Mouse (Mus musculus): Measurements from ENCODE around the gene Exd2. TPM values are rescaled to one million over a fixed set of nuclear protein-coding genes. Genes with fewer than 3 reads are reported as not detected.
A peak's percentile ranks its signal among the peaks of the same experiment; 100 is the strongest.

Exd2 gene
- polyA plus RNA-seq, 1 experiment from 2014 or later = 30.1 TPM

DNA sequence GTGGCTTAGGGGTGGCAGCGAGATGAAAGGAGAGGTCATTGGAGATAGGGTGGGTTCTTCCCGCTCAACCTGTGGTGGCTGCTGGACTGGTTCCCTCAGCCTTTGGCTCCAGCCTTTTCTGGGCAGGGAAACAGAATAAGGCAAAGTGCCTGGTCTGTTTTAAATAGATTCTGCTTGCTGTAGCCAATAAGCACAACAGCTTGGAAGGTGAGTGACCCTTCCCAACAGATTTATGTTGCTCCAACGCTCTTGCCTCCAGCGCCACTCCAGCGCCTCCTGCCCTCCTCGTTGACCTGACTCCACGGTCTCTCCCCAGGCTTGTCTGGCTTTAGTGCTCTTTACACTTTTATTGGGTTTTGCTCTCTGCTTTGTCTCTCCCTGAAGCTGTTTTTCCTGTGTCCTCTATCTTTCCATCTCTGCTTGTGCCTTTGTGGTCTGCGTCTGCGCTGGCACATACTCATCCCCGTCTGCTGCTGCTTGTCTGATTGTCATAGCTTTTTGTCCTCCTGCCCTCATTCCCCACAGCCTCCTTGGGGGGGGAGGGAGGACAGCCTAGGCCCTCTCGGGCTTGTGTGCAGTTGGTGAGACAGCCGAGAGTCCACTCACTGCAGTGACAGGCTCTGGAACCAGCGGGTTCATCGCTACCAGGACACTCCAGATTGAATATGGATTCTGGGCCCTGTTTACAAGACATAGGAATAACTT lies 44.3 kb downstream of the Exd2 start:
- Histone ChIP-seq H3K36me3 (ENCODE audit: control insufficient read depth, insufficient read depth, low read length) (no peaks in the 10 kb centered on the region), H3K9ac (ENCODE audit: low read length) (no peak overlapping the region), H3K27me3 (ENCODE audit: control insufficient read depth, insufficient read depth, low read length) (no peaks in the 10 kb centered on the region), H3K4me1 (ENCODE audit: control insufficient read depth, insufficient read depth, low read length) (0 out of 2 replicates have a peak, but pooled peaks cover 10% of the 10 kb centered on the region), H3K9me3 (ENCODE audit: control insufficient read depth, low read length) (no peaks in the 10 kb centered on the region), H3K27ac (replicated peaks; ENCODE audit: low read depth, low read length) (no peak overlapping the region), H3K4me2 (ENCODE audit: low read depth, severe bottlenecking) (no peak overlapping the region), H3K4me3 (ENCODE audit: low read depth, low read length) (no peak overlapping the region)
- DNase-seq (ENCODE audit: low spot score) (no peak), ATAC-seq (ENCODE audit: insufficient number of reproducible peaks, low FRiP score, low TSS enrichment, low read depth) (no peak)
- WGBS = 36% methylated on average over 14 of the region's 14 CpGs

DNA sequence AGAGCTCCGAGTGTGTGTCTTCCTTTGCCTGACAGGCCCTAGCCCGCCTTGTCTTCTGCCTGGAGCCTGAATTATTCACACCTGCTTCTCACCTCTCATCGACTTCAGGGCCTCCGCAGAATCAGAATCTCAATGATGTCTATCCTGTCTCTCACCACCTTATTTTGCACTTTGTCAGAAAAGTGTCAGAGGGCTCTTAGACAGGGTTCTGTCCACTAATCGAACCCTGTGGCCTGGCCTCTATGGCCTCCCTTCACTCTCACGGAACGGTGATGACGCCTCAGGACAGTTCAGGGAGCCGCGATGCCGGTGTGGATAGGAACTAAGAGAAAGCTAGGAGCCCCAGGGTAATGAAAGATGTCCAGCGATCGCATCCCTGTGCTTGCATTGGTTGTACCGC lies 55.1 kb downstream of the Exd2 start, which contains the start of gene Galnt16:
TSS of gene Galnt16 (plus strand) at position 301 of the 400 bp plus-strand sequence.
- Histone ChIP-seq H3K4me2 (ENCODE audit: low read depth, severe bottlenecking) (peak within 1 kb of the TSS; percentile 95), H3K9ac (ENCODE audit: low read length) (peak within 1 kb of the TSS; percentile 63), H3K4me3 (ENCODE audit: low read depth, low read length) (peak within 1 kb of the TSS; percentile 69), H3K27ac (replicated peaks; ENCODE audit: low read depth, low read length) (no peak within 1 kb of the TSS), H3K36me3 (ENCODE audit: control insufficient read depth, insufficient read depth, low read length) (no peaks in the 10 kb centered on the region), H3K4me1 (ENCODE audit: control insufficient read depth, insufficient read depth, low read length) (peaks cover 3% of the 10 kb centered on the region; the same call in 1 of the 2 replicates), H3K9me3 (ENCODE audit: control insufficient read depth, low read length) (no peaks in the 10 kb centered on the region), H3K27me3 (ENCODE audit: control insufficient read depth, insufficient read depth, low read length) (peaks cover 53% of the 10 kb centered on the region)
- WGBS = 4% methylated on average over 14 of the region's 14 CpGs
- no peak for ATAC-seq (ENCODE audit: insufficient number of reproducible peaks, low FRiP score, low TSS enrichment, low read depth)
- DNase-seq (ENCODE audit: low spot score) = no peak

DNA sequence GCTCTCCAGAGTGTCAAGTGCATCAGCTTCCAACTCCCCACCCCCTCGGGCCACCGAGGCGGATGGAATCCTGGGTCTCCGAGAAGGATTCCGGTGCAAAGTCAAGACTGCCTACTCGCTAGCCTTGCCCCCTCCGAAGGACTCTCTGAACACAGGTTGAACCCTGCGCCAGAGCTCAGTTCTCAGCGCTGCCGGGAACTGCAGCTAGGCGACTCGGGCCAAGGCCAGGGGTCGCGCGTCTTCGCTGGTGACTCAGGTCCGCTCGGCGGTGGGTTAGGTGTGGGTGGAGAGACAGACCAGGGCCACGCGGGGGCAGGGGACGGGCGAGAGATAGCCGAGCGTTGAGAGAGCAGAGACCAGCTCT lies 55.5 kb downstream of the Exd2 start:
- Histone ChIP-seq H3K27me3 (ENCODE audit: control insufficient read depth, insufficient read depth, low read length) (peaks cover 53% of the 10 kb centered on the region), H3K27ac (replicated peaks; ENCODE audit: low read depth, low read length) (no peak overlapping the region), H3K4me3 (ENCODE audit: low read depth, low read length) (peak overlapping the region; percentile 69), H3K9ac (ENCODE audit: low read length) (peak overlapping the region; percentile 63; the same call in 1 of the 2 replicates), H3K9me3 (ENCODE audit: control insufficient read depth, low read length) (no peaks in the 10 kb centered on the region), H3K4me2 (ENCODE audit: low read depth, severe bottlenecking) (peak overlapping the region; percentile 95), H3K36me3 (ENCODE audit: control insufficient read depth, insufficient read depth, low read length) (no peaks in the 10 kb centered on the region), H3K4me1 (ENCODE audit: control insufficient read depth, insufficient read depth, low read length) (peaks cover 3% of the 10 kb centered on the region; the same call in 1 of the 2 replicates)
- WGBS = 0% methylated on average over 25 of the region's 25 CpGs
- ATAC-seq (ENCODE audit: insufficient number of reproducible peaks, low FRiP score, low TSS enrichment, low read depth) (no peak), DNase-seq (ENCODE audit: low spot score) (peak; percentile 76)

DNA sequence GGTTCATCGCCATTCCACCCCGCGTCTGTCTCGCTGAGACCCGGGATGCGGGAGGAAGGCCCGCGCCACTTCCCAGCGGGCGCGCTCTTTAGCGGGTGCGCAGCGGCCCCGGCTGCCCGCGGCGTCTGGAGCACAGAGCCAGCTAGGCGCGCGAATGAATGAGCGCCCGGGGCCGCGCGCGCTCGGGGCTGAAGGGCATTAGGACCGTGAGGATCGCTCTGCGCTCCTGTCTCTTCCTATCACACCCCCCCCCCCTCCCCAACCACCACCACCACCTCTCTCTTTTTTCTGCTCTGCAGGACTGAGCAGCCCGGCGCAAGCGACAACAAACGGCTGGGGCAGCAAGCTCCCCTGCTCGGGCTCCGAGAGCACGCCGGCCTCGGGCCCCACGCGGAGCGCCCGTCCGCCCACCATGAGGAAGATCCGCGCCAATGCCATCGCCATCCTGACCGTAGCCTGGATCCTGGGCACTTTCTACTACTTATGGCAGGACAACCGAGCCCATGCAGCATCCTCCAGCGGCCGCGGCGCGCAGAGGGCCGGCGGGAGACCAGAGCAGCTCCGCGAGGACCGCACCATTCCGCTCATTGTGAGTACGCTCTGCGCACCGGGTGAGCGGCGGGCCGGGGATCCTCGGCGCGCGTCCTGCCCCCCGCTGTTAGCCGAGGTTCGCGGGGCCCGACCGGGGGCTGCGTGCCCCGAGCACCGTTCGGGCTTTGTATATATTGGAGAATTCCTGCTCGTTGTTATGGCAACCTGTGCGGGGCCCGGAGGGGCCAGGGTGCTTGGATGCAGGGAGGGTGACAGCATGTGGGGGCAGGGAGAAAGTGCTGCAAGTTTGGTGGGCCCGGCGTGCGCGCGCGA lies 56.1 kb downstream of the Exd2 start:
- Histone ChIP-seq H3K9ac (ENCODE audit: low read length) (peak overlapping the region; percentile 63), H3K9me3 (ENCODE audit: control insufficient read depth, low read length) (no peaks in the 10 kb centered on the region), H3K4me3 (ENCODE audit: low read depth, low read length) (peak overlapping the region; percentile 69), H3K4me1 (ENCODE audit: control insufficient read depth, insufficient read depth, low read length) (peaks cover 3% of the 10 kb centered on the region; the same call in 1 of the 2 replicates), H3K27me3 (ENCODE audit: control insufficient read depth, insufficient read depth, low read length) (peaks cover 53% of the 10 kb centered on the region), H3K4me2 (ENCODE audit: low read depth, severe bottlenecking) (peak overlapping the region; percentile 95), H3K27ac (replicated peaks; ENCODE audit: low read depth, low read length) (no peak overlapping the region), H3K36me3 (ENCODE audit: control insufficient read depth, insufficient read depth, low read length) (no peaks in the 10 kb centered on the region)
- ATAC-seq (ENCODE audit: insufficient number of reproducible peaks, low FRiP score, low TSS enrichment, low read depth) = peak; percentile 58; the same call in 1 of the 2 replicates
- DNase-seq (ENCODE audit: low spot score) = no peak
- WGBS = under 1% methylated on average over 80 of the region's 90 CpGs

DNA sequence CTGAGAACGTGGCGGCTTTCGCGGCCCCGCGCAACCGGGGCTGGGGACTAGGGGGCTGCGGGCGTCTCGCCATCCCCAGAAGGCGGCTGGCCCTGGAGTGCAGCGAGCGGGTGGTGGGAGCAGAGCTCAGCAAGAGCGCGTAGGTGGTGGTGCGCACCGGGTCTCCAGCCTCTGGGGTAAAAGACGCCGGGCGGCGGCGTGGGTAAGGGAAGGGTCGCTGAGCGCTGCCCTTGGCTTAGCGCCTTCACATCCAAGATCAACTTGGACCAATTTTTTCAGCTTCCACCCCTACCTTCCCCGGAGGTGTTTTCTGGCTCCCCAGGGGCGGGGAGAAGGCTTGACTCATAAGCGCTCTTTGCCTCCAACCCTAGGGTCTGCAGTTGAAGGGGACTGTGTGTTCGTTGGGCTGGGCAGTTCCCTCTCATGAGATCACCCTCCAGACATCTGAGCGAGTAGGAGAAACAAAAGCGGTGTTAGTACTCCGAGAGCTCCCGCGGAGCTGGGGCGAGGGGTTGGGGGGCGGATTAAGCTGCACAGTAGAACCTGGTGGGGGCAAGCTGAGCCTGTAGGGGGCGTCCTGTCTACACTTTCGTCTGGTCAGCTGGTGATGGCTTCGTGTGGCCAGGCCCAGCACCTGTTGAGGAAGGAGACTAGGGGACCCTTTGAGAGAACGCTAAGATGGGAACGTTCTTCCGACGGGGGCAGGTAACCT lies 56.9 kb downstream of the Exd2 start:
- peak overlapping the region; percentile 63 for H3K9ac ChIP-seq (ENCODE audit: low read length)
- ATAC-seq (ENCODE audit: insufficient number of reproducible peaks, low FRiP score, low TSS enrichment, low read depth) = peak; percentile 61
- H3K36me3 ChIP-seq (ENCODE audit: control insufficient read depth, insufficient read depth, low read length) = no peaks in the 10 kb centered on the region
- no peaks in the 10 kb centered on the region for H3K9me3 ChIP-seq (ENCODE audit: control insufficient read depth, low read length)
- H3K4me3 ChIP-seq (ENCODE audit: low read depth, low read length) = peak overlapping the region; percentile 69
- H3K27ac ChIP-seq (replicated peaks; ENCODE audit: low read depth, low read length) = no peak overlapping the region
- under 1% methylated on average over 41 of the region's 43 CpGs for WGBS
- DNase-seq (ENCODE audit: low spot score) = peak; percentile 69
- peak overlapping the region; percentile 95 for H3K4me2 ChIP-seq (ENCODE audit: low read depth, severe bottlenecking)
- peaks cover 53% of the 10 kb centered on the region for H3K27me3 ChIP-seq (ENCODE audit: control insufficient read depth, insufficient read depth, low read length)
- H3K4me1 ChIP-seq (ENCODE audit: control insufficient read depth, insufficient read depth, low read length) = peaks cover 3% of the 10 kb centered on the region; the same call in 1 of the 2 replicates

DNA sequence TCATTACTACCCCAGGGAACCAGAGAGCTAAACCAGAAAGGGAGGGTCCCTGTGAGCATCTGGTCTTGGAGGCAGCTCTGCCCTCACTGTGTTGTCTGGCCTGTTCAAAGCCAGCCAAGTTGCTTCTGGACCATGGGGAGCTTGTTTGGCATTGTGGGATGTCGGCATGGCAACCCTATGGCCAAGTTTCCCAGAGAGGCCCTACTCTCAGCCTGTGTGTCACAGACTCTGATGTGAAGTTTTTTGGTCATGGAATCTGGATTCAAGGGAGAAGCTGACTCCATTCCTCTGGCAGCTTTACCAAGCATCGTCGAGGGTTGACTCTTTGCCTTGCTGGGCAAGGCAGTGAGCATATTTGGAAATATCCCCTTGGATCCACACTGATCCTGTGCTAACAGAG lies 59.1 kb downstream of the Exd2 start:
- peaks cover 7% of the 10 kb centered on the region for H3K4me1 ChIP-seq (ENCODE audit: control insufficient read depth, insufficient read depth, low read length)
- no peak for DNase-seq (ENCODE audit: low spot score)
- no peak for ATAC-seq (ENCODE audit: insufficient number of reproducible peaks, low FRiP score, low TSS enrichment, low read depth)
- H3K27ac ChIP-seq (replicated peaks; ENCODE audit: low read depth, low read length) = no peak overlapping the region
- 73% methylated on average over 3 of the region's 3 CpGs for whole genome bisulfite sequencing
- H3K27me3 ChIP-seq (ENCODE audit: control insufficient read depth, insufficient read depth, low read length) = peaks cover 44% of the 10 kb centered on the region
- no peaks in the 10 kb centered on the region for H3K36me3 ChIP-seq (ENCODE audit: control insufficient read depth, insufficient read depth, low read length)
- H3K9ac ChIP-seq (ENCODE audit: low read length) = no peak overlapping the region
- H3K4me3 ChIP-seq (ENCODE audit: low read depth, low read length) = no peak overlapping the region
- no peak overlapping the region for H3K4me2 ChIP-seq (ENCODE audit: low read depth, severe bottlenecking)
- H3K9me3 ChIP-seq (ENCODE audit: control insufficient read depth, low read length) = no peaks in the 10 kb centered on the region

DNA sequence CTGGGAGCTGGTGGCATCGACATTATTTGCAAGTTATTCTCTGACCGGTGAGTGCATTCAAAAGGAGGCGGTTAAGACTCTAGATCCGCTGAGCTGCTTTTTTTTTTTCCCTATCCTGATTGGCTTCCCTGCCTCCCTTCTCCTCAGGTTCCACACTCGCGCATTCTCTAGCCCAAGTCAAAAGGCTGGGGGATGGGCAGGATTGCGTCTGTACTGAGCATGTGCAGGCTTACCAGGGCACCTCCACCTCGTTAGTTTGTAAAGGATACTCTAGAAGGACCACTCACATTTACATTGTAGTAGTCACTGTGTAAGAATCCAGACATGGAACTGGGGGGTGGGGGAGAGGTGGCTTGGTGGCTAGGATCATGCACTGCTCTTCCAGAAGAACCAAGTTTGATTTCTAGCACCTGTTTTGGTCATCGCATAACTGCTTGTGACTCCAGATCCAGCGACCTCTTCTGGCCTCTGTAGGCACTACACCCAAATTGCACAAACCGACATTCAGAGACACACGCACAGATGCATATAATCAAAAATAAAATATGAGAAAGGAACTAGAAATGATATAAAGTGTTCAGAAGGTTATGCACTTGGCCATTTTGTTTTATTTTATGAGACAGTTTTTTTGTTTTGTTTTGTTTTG lies 61.5 kb downstream of the Exd2 start:
- Histone ChIP-seq H3K4me1 (ENCODE audit: control insufficient read depth, insufficient read depth, low read length) (peaks cover 7% of the 10 kb centered on the region), H3K4me3 (ENCODE audit: low read depth, low read length) (no peak overlapping the region), H3K36me3 (ENCODE audit: control insufficient read depth, insufficient read depth, low read length) (no peaks in the 10 kb centered on the region), H3K4me2 (ENCODE audit: low read depth, severe bottlenecking) (no peak overlapping the region), H3K27me3 (ENCODE audit: control insufficient read depth, insufficient read depth, low read length) (peaks cover 23% of the 10 kb centered on the region), H3K27ac (replicated peaks; ENCODE audit: low read depth, low read length) (no peak overlapping the region), H3K9ac (ENCODE audit: low read length) (no peak overlapping the region), H3K9me3 (ENCODE audit: control insufficient read depth, low read length) (no peaks in the 10 kb centered on the region)
- DNase-seq (ENCODE audit: low spot score) = peak; percentile 76
- 26% methylated on average over 12 of the region's 12 CpGs for WGBS
- ATAC-seq (ENCODE audit: insufficient number of reproducible peaks, low FRiP score, low TSS enrichment, low read depth) = 0 out of 2 replicates have a peak, but pooled peaks have one; percentile 23
